Mouse (Mus musculus) layer of hippocampus, adult 9-11 months (tissue): ENCODE results near the gene Arl15.
A peak's percentile ranks its signal among the peaks of the same experiment; 100 is the strongest.

Experiments used
- DNase-seq: peaks from one replicate; pipeline ENCODE4 v3.0.0; 2022

The Arl15 gene

GRCm38 (mm10) chr13:114159634-114160391 lies 365.5 kb downstream of the Arl15 start:
- DNase-seq, result no peak

DNA sequence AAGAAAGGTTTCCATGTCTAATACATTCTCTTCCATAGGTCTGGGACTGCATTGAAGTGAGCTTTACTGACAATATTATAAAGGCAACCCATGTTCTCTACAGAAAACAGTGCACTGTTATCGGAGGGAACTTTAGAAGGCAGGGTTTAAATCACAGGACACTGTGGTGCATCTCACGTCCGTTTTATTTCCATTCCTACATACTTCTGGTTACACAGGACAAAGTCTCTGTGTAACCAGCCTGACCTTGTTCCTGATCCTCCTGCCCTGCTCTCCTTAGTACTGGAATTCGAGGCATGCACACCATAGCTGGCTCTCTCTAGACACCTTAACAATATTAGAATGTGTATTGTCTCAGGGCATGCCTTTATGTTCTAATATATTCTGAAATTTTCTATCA lies 368.4 kb downstream of the Arl15 start:
- DNase-seq, result no peak

GRCm38 (mm10) chr13:114165616-114166015 lies 371.3 kb downstream of the Arl15 start:
- DNase-seq, result no peak

GRCm38 (mm10) chr13:114166439-114167183 lies 372.3 kb downstream of the Arl15 start:
- DNase-seq, result peak; percentile 5

- no peak for DNase-seq
Measured at GRCm38 (mm10) chr13:114170061-114170460, 375.8 kb downstream of the Arl15 start.

- DNase-seq, result no peak
Measured at GRCm38 (mm10) chr13:114171465-114171864, 377.2 kb downstream of the Arl15 start.

- no peak for DNase-seq
Measured at GRCm38 (mm10) chr13:114188107-114188506, 393.8 kb downstream of the Arl15 start.

GRCm38 (mm10) chr13:114188801-114189200 lies 394.5 kb downstream of the Arl15 start:
- no peak for DNase-seq

GRCm38 (mm10) chr13:114189441-114189840 lies 395.1 kb downstream of the Arl15 start:
- DNase-seq, result no peak

DNA sequence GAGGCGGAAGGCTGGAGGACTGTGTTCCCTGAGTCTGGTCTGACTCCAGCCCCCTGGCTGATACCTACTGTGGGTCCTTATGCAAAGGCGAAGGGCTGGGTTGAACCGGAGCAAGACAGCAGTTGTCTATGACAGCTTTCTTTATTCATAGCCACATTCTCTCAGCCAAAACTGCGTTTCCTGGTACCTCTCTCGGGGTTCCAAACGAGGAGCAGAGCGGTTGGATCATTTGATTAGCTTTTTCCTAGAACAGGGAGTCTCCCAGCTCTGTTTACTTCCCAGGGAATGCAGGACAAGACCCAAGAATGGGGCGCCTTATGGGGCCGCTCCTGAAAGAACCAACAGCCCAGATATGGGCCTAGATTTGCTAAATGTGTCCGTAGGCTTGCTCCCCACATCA lies 396.6 kb downstream of the Arl15 start:
- no peak for DNase-seq

DNA sequence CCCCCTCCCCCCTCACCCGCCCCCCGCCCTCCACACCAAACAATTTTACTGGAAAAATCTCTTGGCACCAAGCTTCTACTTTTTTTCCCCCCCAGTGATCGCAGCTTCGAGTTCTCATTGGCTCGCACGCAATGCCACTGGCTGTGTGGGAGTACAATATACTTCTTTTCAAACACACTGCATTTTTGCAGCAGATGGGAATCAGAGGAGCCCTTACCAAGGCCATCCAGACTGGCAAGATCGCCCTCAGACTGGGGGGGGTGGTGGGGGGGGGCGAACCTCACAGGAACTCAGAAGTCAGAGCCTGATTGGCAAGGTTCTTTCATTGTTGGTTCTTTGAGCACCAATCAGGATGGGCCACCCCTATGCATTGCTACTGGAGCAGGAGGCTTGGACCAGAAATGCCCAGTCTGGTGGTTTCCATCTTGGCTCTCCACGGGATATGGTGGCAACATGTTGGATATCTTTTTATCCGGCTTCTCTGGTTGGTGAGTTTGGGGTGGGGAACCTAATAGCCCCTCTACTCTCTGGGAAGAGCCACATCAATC lies 404.0 kb downstream of the Arl15 start:
- DNase-seq, result peak; percentile 18

GRCm38 (mm10) chr13:114199746-114200145 lies 405.4 kb downstream of the Arl15 start:
- peak; percentile 52 for DNase-seq

- no peak for DNase-seq
Measured at GRCm38 (mm10) chr13:114200545-114200944, 406.2 kb downstream of the Arl15 start.

- no peak for DNase-seq
Measured at GRCm38 (mm10) chr13:114202806-114203570, 408.7 kb downstream of the Arl15 start.
